Mouse (Mus musculus): ENCODE results near the gene Alad.
A peak's percentile ranks its signal among the peaks of the same experiment; 100 is the strongest.

Alad gene

DNA sequence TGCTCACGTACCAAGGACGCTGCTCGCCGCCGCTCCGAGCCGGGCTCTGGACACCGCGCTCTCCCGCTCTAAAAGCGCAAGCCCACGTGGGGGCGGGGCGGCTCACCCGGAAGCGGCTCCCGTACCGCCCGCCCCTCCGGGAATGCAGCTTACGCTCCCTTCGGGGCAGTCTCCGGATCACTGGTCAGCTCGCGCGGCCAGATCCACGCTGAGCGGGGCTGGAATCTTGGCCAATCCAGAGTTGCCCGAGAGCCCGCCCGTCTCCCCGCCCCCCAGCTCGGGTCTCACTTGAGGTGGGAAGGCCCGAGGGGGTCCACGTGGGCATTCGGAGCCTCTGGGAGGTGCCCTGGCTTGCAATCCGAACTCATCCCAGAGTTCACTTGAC is at the start of gene Alad:
Alad (minus strand) TSS at position 70 of the 385 bp plus-strand sequence.
- DNase-seq (ENCODE audit: low read depth, low spot score): peak; percentile 95

GRCm38 (mm10) chr4:62568359-62568758 is 48.6 kb upstream of the Alad start:
- DNase-seq (ENCODE audit: low read depth, low spot score): no peak

DNA sequence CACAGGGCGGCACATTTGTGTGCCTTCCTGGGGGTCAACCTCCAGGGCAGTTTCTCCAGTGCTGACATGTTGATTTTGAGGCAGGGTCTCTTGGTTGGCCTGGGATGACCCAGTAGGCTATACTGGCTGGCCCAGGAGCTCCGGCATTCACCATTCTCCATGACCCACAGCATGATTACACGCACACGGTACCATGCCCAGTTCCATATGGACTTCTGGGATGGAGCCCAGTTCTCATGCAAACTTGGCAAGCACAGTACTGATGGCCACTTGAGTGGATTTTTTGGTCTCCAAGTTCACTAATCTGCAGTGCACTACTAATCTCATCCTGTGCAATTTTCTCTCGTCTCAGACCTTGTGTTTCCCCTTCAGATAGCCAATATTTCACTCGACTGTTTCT is 48.0 kb upstream of the Alad start:
- no peak for DNase-seq (ENCODE audit: low read depth, low spot score)

DNA sequence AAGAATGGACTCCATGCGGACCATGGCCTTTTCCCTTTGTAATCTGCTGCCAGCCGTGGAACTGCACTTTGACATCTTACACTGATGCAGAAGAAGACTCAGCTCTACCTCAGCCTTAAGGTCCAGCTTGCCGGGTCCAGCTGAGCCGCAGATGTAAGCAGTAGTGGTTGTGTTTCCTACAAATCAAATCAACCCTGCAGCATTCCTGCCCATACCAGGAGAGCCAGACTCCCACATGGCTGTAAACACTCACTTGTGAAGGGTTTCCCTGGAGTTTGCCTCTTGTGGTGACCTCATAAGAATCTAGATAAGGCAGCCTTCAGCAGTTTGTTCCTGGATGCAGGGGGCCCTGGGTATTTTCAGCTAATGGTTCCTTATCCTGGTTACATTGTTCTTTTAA is 46.8 kb upstream of the Alad start:
- DNase-seq (ENCODE audit: low read depth, low spot score): no peak

GRCm38 (mm10) chr4:62562006-62562405 is 42.3 kb upstream of the Alad start:
- no peak for DNase-seq (ENCODE audit: low read depth, low spot score)

- DNase-seq (ENCODE audit: low read depth, low spot score): no peak
Observed at GRCm38 (mm10) chr4:62561630-62562001, 41.9 kb upstream of the Alad start.

DNA sequence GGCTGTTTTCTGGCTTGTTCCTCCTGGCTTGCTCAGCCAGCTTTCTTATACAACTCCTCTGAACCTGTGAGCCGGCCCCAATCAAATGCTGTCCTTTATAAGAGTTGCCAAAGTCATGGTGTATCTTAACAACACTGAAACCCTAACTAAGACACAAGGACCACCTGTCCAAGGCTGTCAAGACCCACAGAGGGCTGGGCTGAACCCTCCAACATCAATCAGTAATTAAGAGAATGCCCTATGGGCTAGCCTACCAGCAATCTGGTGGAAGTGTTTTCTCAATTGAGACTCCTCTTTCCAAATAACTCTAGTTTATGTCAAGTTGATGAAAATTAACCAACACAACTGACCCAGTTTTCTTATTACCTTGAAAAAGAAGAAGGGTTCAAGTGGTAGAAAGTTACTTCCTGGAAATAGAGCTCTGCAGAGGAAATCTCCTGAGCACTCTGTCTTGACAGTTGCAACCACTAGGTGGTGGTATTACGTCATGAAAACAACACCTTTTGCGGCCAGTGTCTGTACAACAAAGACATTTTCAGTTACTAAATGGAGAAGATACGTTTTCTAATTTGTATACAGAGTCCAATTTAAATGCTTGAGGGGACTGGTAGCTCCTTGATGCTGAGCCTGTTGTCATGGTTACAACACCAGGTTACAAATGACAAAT is 41.4 kb upstream of the Alad start:
- DNase-seq (ENCODE audit: low read depth, low spot score): peak; percentile 86

- DNase-seq (ENCODE audit: low read depth, low spot score): no peak
Observed at GRCm38 (mm10) chr4:62559797-62560329, 40.1 kb upstream of the Alad start, which contains the start of gene Rgs3. Gene Rgs3 (plus strand): TSS chr4:62559847.

- DNase-seq (ENCODE audit: low read depth, low spot score): no peak
Observed at GRCm38 (mm10) chr4:62557436-62557835, 37.7 kb upstream of the Alad start.

DNA sequence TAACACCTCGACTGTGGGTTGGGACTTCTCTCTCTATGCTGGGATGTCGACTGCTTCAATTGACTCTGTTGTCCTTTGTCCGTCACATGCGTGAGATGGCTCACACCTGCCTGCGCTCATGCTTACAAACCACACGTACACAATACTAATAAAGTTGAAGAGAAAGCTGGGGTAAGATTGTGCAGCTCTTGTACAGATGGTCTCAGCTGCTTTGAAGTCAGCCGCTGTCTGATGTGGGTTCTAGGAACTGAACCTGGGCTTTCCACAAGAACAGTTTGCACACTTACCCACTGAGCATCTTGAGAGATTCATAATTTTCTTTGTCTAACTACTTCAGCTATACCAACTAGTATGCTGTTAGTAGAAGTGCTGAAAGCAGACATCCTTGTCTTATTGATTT is 32.2 kb upstream of the Alad start:
- no peak for DNase-seq (ENCODE audit: low read depth, low spot score)

GRCm38 (mm10) chr4:62544801-62545200 is 25.1 kb upstream of the Alad start:
- no peak for DNase-seq (ENCODE audit: low read depth, low spot score)

DNA sequence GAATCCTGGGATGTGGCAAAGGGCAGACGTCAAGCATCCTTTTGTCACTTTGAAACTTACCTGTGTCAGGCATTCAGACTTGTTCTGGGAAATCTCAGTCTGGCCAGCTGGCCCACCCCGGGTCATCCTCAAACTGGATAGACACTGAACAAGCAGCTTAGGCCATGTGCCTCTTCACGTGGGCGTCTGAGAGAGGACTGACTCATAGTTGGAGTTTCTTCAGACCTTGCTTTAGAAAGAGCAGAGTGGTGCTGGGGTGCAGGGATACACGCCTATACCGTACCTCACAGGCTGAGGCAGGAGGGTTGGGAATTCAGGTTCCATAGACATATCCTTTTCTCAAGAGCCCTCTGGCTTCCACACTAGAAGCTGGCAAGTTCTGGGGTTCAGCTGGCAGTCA is 24.1 kb upstream of the Alad start:
- DNase-seq (ENCODE audit: low read depth, low spot score): no peak

DNA sequence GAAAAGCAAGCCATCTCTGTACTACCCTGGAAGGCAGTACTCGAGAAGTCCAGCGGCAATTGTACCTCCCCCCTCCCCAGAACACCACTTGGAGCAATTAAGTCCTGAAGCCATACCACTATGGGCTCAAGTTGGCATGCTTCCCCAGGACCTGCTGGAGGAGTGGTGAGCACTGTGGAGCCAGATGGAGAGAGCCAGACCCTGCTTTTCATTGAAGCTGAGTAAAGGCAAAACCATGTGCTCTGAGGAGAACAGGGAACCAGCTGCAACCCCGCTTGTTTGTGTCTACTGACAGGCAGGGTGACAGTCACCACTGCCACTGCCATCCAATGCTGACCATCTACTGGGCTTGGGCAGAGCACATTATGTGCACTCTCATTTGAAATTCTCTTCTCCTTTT is 22.1 kb upstream of the Alad start:
- DNase-seq (ENCODE audit: low read depth, low spot score): no peak

GRCm38 (mm10) chr4:62533729-62534128 is 14.0 kb upstream of the Alad start:
- no peak for DNase-seq (ENCODE audit: low read depth, low spot score)

DNA sequence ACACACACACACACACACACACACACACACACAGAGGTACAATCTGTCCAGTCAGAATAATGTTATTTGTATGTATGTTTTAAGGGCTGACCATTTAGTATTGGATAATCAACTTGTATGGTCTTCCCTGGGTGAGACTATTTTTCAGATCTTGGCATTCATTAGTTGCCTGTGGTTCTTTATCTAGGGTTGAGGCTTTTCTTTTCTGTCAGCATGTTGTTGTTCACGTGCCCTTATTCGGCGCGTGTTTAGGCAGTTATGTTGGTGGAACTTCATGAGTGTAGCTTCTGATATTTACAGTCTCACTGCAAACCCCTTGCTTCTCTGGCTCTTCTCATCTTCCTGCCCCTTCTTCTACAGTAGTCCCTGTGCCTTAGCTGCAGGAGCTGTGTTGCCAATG is 7.9 kb upstream of the Alad start:
- no peak for DNase-seq (ENCODE audit: low read depth, low spot score)

DNA sequence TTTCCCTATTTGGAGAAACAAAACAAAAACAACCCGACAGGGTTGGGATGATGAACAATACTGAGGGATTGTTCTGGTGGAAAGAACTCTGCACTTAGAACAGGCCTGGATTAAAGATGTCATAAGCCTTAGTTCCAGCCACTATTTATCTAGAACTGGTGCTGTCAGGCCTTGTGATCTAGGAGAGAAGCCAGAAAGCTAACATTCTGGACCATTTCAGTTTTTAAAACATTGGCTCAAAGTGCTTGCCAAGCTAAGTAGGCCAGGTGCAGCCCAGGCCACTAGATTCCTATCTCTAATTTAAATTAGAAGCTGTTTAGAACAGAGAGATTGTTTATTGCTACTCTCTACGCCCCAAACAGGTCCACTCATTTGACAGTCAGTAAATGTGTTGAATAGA is 6.5 kb upstream of the Alad start:
- no peak for DNase-seq (ENCODE audit: low read depth, low spot score)

DNA sequence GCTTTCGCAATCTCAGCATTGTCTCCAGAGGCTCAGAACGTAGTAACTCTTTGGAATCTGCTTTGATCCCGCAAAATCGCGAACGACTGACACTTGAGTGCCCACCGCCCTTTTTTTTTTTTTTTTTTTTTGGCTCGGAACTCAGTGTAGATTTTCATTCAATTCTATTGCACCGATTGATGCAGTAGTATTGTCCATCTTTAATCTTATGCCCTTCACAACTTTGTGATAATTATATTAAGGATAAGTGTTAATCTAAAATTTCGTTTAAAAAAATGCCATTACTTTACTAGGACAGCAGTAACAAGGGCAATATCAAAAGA is 5.7 kb upstream of the Alad start:
- no peak for DNase-seq (ENCODE audit: low read depth, low spot score)

DNA sequence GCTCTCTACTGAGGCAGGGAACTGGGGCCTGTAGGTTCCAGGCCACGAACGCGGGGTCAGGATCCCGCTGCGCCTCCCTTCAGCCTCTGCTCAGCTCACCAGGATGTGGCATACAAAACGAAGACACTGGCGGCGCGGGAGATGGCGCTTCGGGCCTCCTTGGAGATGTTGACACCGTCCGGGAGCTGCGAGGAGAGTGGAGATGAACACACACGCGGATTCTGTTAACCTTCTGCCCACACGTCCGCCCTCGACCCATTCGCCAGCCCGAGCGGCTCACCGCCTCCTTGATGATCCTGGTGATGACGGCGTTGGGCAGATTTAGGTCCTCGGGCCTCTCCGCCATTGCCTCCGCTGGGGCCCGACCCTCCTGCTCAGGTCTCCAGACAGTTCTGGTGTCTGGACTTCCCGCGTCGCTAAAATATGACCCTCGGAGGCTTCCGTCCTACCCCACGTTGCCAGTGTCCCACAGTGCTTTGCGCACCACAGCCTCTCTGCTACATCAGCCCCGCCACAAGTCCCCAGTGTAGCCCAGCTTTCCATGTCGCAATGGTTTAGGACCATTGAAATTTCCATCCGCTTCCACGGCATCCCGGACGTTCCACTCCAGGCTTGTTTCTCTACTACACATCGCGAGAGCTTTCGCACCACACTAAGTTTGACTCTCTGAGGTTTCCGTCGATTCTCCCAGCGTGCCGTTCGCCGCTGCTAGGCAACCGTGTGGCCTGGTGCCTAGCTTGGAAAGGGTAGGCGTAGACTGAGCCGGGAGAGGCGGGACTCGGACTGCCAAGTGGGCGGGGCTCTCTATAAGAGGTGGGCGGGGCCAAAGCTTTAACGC is 5.2 kb upstream of the Alad start, which contains the start of the genes Pole3 and 4933430I17Rik:
Pole3 (minus strand) TSS at position 418 of the 838 bp plus-strand sequence.
4933430I17Rik (plus strand) TSS at position 719 of the 838 bp plus-strand sequence.
- peak; percentile 97 for DNase-seq (ENCODE audit: low read depth, low spot score)

GRCm38 (mm10) chr4:62520892-62521400 is 1.2 kb upstream of the Alad start:
- DNase-seq (ENCODE audit: low read depth, low spot score): no peak

- DNase-seq (ENCODE audit: low read depth, low spot score): no peak
Observed at GRCm38 (mm10) chr4:62519122-62519848, 433 bp downstream of the Alad start.

GRCm38 (mm10) chr4:62518416-62519121 is 1.1 kb downstream of the Alad start:
- no peak for DNase-seq (ENCODE audit: low read depth, low spot score)
